Mouse (Mus musculus) neural tube, embryonic 11.5 days (tissue): ENCODE measurements around the gene Tsx. TPM values are rescaled to one million over a fixed set of nuclear protein-coding genes. Genes with fewer than 3 reads are reported as not detected.

Source experiments
- ATAC-seq: fragments of 200-750 bp; cut with Nextera tagmentation; 2 replicates; pipeline ENCODE4 v1.8.0; 2017; ENCODE audit warnings: moderate number of reproducible peaks, mild to moderate bottlenecking, moderate TSS enrichment, moderate library complexity; ENCODE audit not compliant: insufficient read depth, low FRiP score, low TSS enrichment
- DNase-seq: peaks from one replicate; pipeline ENCODE4 v3.0.0-alpha.2; 2015; ENCODE audit warnings: low spot score
- H3K27ac ChIP-seq: fragments of 300-500 bp; sonication (generic); 2 replicates; pipeline ENCODE4 v1.5.1; 2014; ENCODE audit warnings: low read depth, mild to moderate bottlenecking, low read length
- H3K27me3 ChIP-seq: fragments of 300-500 bp; sonication (generic); 2 replicates; pipeline ENCODE4 v1.6.1; 2014; ENCODE audit warnings: mild to moderate bottlenecking, low read length, mixed read lengths; ENCODE audit not compliant: control insufficient read depth, insufficient read depth
- H3K36me3 ChIP-seq: fragments of 300-500 bp; sonication (generic); 2 replicates; pipeline ENCODE4 v1.6.1; 2014; ENCODE audit warnings: mild to moderate bottlenecking, low read length, moderate library complexity, mixed read lengths; ENCODE audit not compliant: control insufficient read depth, insufficient read depth
- H3K4me1 ChIP-seq: fragments of 300-500 bp; sonication (generic); 2 replicates; pipeline ENCODE4 v1.6.1; 2014; ENCODE audit warnings: low read length, mixed read lengths; ENCODE audit not compliant: control insufficient read depth, insufficient read depth
- H3K4me2 ChIP-seq: fragments of 300-500 bp; sonication (generic); 2 replicates; pipeline ENCODE4 v1.6.1; 2014; ENCODE audit warnings: low read depth, mild to moderate bottlenecking, moderate library complexity
- H3K4me3 ChIP-seq: fragments of 300-500 bp; sonication (generic); 2 replicates; pipeline ENCODE4 v1.5.1; 2014; ENCODE audit warnings: low read depth, low read length
- H3K9ac ChIP-seq: fragments of 300-500 bp; sonication (generic); 2 replicates; pipeline ENCODE4 v1.6.1; 2014; ENCODE audit warnings: mild to moderate bottlenecking, low read length
- H3K9me3 ChIP-seq: fragments of 300-500 bp; sonication (generic); 2 replicates; pipeline ENCODE4 v1.6.1; 2016; ENCODE audit warnings: low read length; ENCODE audit not compliant: control insufficient read depth
- WGBS: fragments of 180-500 bp; shearing (Covaris S2); extraction: QIAGEN DNeasy Blood & Tissue Kit; methylation state at CpG from one replicate; pipeline ENCODE4 v1.1.7; 2014; 5-methylcytosine and 5-hydroxymethylcytosine counted together
- polyA plus RNA-seq: library from polyadenylated mRNA; unstranded; fragments of >200 nt; fragmentation: Nextera tagmentation; extraction: Ambion mirVana; gene quantifications from 2 replicates; pipeline ENCODE4 v1.2.1, GENCODE M21; 2014

Gene Tsx
- 0.29 and 0.82 TPM in 2 replicates for polyA plus RNA-seq

DNA sequence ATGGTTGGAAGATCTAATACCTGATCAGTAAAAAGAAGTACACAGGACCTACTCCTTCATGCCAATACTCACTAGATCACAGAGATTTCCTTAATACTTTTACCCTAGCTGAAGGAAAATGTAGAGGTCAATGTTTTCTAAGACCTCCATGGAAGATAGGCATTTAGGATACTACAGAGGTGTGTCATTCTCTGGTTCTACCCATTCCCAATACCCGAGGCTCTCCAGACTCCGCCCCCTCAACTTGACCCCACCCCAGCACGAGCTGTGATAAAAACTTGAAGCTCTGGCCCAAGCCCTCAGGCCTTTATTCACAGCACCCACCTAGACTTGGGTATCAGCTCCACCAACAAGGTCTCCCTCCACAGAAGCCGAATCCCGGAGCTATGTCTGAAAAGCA lies at the start of gene Tsx:
Tsx (plus strand) TSS at position 301 of the 400 bp plus-strand sequence.
- no peak within 1 kb of the TSS for H3K4me2 ChIP-seq
- WGBS, result 80% methylated on average over 5 of the region's 5 CpGs
- H3K4me1 ChIP-seq, result no peaks in the 10 kb centered on the region
- DNase-seq (no peak), ATAC-seq (no peak)
- H3K27ac ChIP-seq, result no peak within 1 kb of the TSS
- no peaks in the 10 kb centered on the region for H3K36me3 ChIP-seq
- no peak within 1 kb of the TSS for H3K9ac ChIP-seq
- H3K4me3 ChIP-seq, result no peak within 1 kb of the TSS
- no peaks in the 10 kb centered on the region for H3K9me3 ChIP-seq
- H3K27me3 ChIP-seq, result peaks cover 9% of the 10 kb centered on the region; the same call in 1 of the 2 replicates

DNA sequence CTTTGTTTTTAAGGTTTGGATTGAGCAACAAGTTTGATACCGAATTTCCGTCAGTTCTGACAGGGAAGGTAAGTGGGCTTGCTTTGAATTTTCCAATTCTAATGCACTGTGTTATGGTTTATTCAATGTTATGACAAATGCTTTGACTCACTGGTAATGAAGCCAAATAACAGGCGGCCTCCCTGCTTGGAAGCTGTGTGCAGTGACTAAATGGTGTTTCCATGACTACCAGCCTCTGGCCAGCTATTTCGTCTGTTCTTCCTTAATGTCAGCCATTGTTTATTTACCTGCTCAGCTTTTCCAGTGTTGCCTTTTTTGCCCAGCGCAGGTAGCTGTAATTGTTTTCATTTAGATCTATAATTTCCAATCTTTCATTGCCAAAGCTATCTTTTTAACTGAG lies 48.1 kb upstream of the Tsx start:
- Histone ChIP-seq H3K9ac (no peak overlapping the region), H3K4me1 (no peaks in the 10 kb centered on the region), H3K27me3 (peaks cover 7% of the 10 kb centered on the region), H3K9me3 (no peaks in the 10 kb centered on the region), H3K4me2 (no peak overlapping the region), H3K4me3 (no peak overlapping the region), H3K36me3 (no peaks in the 10 kb centered on the region), H3K27ac (no peak overlapping the region)
- DNase-seq (peak; percentile 12), ATAC-seq (no peak)
- 54% methylated on average over 5 of the region's 5 CpGs for WGBS

DNA sequence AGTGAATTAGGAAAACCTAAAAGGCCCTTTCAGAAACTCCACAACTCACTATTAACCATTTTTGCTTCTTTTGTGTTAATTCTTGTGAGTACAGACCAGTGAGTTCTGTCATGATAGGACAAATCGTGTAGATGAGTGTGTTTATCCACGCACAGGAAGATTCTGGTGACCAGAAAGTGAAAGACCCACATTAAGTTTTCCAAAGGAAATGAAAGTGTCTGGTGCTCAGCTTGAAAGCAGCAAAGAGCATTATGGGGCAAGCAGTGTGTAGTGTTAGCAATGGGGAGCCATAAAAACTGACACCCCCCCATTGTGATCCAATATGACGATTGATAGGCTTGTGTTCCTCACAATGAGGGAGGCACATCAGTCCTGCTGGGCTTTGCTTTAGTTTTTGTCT lies 45.6 kb upstream of the Tsx start:
- H3K9me3 ChIP-seq, result no peaks in the 10 kb centered on the region
- no peak for ATAC-seq
- no peaks in the 10 kb centered on the region for H3K4me1 ChIP-seq
- no peak overlapping the region for H3K4me3 ChIP-seq
- H3K27me3 ChIP-seq, result peaks cover 7% of the 10 kb centered on the region
- no peak for DNase-seq
- no peak overlapping the region for H3K27ac ChIP-seq
- H3K36me3 ChIP-seq, result no peaks in the 10 kb centered on the region
- no peak overlapping the region for H3K9ac ChIP-seq
- no peak overlapping the region for H3K4me2 ChIP-seq
- 37% methylated on average over 3 of the region's 3 CpGs for WGBS

DNA sequence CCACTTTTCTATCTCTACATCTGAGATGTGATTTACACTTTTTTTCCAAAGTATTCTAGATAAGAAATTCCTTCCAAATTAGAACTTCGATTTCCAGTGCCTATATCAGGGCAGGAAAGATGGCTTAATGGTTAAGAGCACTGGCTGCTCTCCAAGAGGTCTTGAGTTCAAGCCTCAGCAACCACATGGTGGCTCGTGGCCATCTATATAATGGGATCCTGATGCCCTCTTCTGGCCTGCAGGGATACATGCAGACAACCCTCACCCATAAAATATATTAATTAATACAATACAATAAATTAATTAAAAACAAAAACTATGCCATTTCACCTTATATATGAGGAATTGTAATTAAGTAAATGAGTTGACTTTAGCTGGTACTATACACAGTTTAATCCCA lies 43.0 kb upstream of the Tsx start:
- DNase-seq (no peak), ATAC-seq (no peak)
- no peaks in the 10 kb centered on the region for H3K36me3 ChIP-seq
- 76% methylated on average over 2 of the region's 2 CpGs for WGBS
- H3K27ac ChIP-seq, result no peak overlapping the region
- no peak overlapping the region for H3K4me2 ChIP-seq
- no peaks in the 10 kb centered on the region for H3K9me3 ChIP-seq
- no peak overlapping the region for H3K4me3 ChIP-seq
- no peaks in the 10 kb centered on the region for H3K4me1 ChIP-seq
- H3K27me3 ChIP-seq, result peaks cover 7% of the 10 kb centered on the region
- H3K9ac ChIP-seq, result no peak overlapping the region

DNA sequence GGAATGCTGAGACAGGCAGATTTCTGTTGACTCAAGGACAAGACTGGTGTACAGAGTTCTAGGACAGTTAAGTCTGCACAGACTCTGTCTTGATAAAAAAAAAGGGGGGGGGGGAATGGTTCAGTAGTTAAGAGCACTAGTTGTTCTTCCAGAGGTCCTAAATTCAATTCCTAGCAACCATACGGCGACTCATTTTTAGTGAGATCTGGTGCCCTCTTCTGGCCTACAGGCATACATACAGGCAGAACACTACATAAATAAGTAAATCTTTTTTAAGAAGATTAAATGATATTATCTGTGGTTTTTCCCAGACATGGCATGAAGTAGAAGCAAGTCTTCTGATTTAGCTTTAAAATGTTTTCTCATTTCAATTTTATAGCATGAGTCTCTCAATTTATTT lies 42.6 kb upstream of the Tsx start:
- Histone ChIP-seq H3K27ac (no peak overlapping the region), H3K4me2 (no peak overlapping the region), H3K36me3 (no peaks in the 10 kb centered on the region), H3K9ac (no peak overlapping the region), H3K27me3 (peaks cover 7% of the 10 kb centered on the region), H3K9me3 (no peaks in the 10 kb centered on the region), H3K4me3 (no peak overlapping the region), H3K4me1 (no peaks in the 10 kb centered on the region)
- ATAC-seq (no peak), DNase-seq (no peak)
- WGBS, result 32% methylated on average over 2 of the region's 2 CpGs

DNA sequence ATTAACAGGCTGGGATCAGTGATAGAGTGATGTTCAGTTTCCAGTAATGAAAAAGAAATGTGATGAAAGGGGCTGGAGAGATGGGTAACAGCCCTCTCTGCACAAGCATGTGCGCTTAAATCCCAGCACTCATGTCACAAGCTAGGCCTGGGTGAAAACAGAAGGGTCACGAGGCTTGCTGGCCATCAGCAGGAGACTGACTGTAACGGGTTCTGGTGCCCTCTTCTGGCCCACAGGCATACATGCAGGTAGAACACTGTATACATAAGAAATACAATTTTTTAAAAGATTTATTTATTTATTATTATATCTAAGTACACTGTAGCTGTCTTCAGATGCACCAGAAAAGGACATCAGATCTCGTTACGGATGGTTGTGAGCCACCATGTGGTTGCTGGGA lies 40.0 kb upstream of the Tsx start:
- H3K36me3 ChIP-seq, result no peaks in the 10 kb centered on the region
- DNase-seq (no peak), ATAC-seq (no peak)
- H3K27me3 ChIP-seq, result peaks cover 8% of the 10 kb centered on the region; the same call in 1 of the 2 replicates
- H3K27ac ChIP-seq, result no peak overlapping the region
- no peaks in the 10 kb centered on the region for H3K4me1 ChIP-seq
- 65% methylated on average over 5 of the region's 5 CpGs for WGBS
- H3K4me2 ChIP-seq, result no peak overlapping the region
- H3K9ac ChIP-seq, result no peak overlapping the region
- H3K4me3 ChIP-seq, result no peak overlapping the region
- no peaks in the 10 kb centered on the region for H3K9me3 ChIP-seq

DNA sequence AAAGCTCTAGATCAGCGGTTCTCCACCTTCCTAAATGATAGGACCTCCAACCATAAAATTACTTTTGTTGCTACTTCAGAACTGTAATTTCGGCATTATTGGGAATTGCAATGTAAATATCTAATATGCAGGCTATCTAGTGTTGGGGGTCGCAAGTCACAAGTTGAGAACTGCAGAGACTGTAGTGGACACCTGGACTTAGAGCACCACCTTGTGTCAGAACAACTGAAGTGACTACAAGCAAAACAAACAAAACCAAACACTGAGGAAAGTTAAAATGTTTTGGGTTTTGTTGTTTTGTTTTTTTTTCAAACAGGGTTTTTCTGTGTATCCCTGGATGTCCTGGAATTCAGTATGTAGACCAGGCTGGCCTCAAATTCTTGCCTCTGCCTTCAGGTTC lies 29.7 kb upstream of the Tsx start:
- Histone ChIP-seq H3K27ac (no peak overlapping the region), H3K4me1 (no peaks in the 10 kb centered on the region), H3K4me3 (no peak overlapping the region), H3K36me3 (no peaks in the 10 kb centered on the region), H3K27me3 (peaks cover 8% of the 10 kb centered on the region; the same call in 1 of the 2 replicates), H3K9ac (no peak overlapping the region), H3K9me3 (no peaks in the 10 kb centered on the region), H3K4me2 (no peak overlapping the region)
- WGBS, result 75% methylated on average over 3 of the region's 3 CpGs
- ATAC-seq (no peak), DNase-seq (no peak)

DNA sequence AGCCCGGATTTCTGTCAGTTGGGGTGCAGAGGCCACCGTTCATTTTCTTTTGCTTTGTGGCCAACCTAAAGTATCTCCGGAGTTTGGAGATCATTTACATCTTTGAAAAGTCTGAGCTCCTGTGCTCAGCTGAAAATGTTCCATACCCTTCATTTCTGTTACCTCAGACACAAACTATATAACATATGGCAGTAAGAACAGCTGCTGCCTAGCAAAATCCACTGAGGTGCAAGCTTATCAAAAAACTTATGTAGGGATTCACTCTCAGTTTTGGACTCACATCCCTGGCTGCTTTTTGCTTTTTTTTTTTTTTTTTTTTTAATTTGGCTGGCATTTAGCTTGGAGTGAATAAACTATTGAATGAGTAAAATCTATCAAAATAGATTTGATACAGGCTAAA lies 26.1 kb upstream of the Tsx start:
- Histone ChIP-seq H3K27me3 (peaks cover 5% of the 10 kb centered on the region; the same call in 1 of the 2 replicates), H3K9me3 (no peaks in the 10 kb centered on the region), H3K4me2 (no peak overlapping the region), H3K4me1 (no peaks in the 10 kb centered on the region), H3K36me3 (no peaks in the 10 kb centered on the region), H3K9ac (no peak overlapping the region), H3K27ac (no peak overlapping the region), H3K4me3 (no peak overlapping the region)
- no peak for ATAC-seq
- DNase-seq, result no peak
- 84% methylated on average over 3 of the region's 3 CpGs for WGBS

DNA sequence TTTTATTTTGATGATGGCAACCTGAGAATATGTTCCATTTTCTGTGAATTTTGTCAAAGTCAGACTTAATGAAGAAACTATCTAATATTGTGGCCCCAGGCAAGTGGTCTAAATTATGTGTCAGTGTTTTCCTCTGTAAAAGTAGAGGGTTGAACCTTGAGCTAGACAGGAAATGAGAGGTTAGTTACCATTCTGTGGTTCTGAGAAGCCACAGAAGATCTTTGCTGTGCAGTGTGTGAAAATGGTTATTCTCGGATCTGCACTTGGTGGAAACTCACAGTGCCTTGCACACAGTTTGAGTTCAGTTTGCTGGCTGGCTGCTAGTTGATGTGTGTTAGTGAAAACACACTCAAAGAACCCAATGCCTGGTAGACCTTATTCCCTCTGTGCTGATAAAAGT lies 20.4 kb upstream of the Tsx start:
- Histone ChIP-seq H3K4me3 (no peak overlapping the region), H3K27ac (no peak overlapping the region), H3K9me3 (no peaks in the 10 kb centered on the region), H3K4me2 (no peak overlapping the region), H3K36me3 (no peaks in the 10 kb centered on the region), H3K4me1 (no peaks in the 10 kb centered on the region), H3K9ac (no peak overlapping the region), H3K27me3 (peaks cover 24% of the 10 kb centered on the region; the same call in 1 of the 2 replicates)
- DNase-seq (no peak), ATAC-seq (no peak)
- WGBS, result 92% methylated on average over 1 of the region's 1 CpGs
